Mouse (Mus musculus) bone marrow, adult 2 months (tissue): ENCODE data around the gene Slc25a5. TPM values are rescaled to one million over a fixed set of nuclear protein-coding genes. Genes with fewer than 3 reads are reported as not detected.

ENCODE experiments used
- H3K27ac ChIP-seq: fragments of 200-500 bp; 2 replicates; pipeline ENCODE4 v1.5.1; 2012; ENCODE audit warnings: low read depth, mild to moderate bottlenecking, control low read depth, inconsistent platforms, low read length; ENCODE audit not compliant: control insufficient read depth, poor library complexity, insufficient read depth
- H3K4me1 ChIP-seq: fragments of 200-500 bp; 2 replicates; pipeline ENCODE4 v1.6.1; 2011; ENCODE audit warnings: low read length; ENCODE audit not compliant: control insufficient read depth, insufficient read depth
- H3K4me3 ChIP-seq: fragments of 200-500 bp; replicated peaks from 2 replicates; pipeline ENCODE3; 2011; ENCODE audit warnings: mild to moderate bottlenecking, low read depth, low read length, control low read depth; ENCODE audit not compliant: control insufficient read depth
- CTCF ChIP-seq: fragments of 200-500 bp; IDR thresholded peaks from 2 replicates; pipeline ENCODE4 v1.5.1; 2011; ENCODE audit warnings: low read length, control low read depth; ENCODE audit not compliant: control insufficient read depth, insufficient read depth
- POLR2A ChIP-seq: fragments of 200-500 bp; IDR thresholded peaks from 2 replicates; pipeline ENCODE4 v1.6.1; 2011; ENCODE audit warnings: low read depth, mild to moderate bottlenecking, control low read depth, low read length, borderline replicate concordance; ENCODE audit not compliant: control insufficient read depth
- WGBS: fragments of 180-500 bp; shearing (Covaris S2); methylation state at CpG from one replicate; pipeline ENCODE4 v1.1.7; 2018; 5-methylcytosine and 5-hydroxymethylcytosine counted together
- polyA plus RNA-seq: library from polyadenylated mRNA; stranded (reverse); fragments of >200 nt; gene quantifications from 2 replicates; pipeline ENCODE4 v1.2.4, GENCODE M21; 2011; ENCODE audit warnings: low replicate concordance; ENCODE audit not compliant: missing spikeins, insufficient read depth, insufficient read length

Slc25a5 gene
- polyA plus RNA-seq, 1 experiment: 183 TPM

DNA sequence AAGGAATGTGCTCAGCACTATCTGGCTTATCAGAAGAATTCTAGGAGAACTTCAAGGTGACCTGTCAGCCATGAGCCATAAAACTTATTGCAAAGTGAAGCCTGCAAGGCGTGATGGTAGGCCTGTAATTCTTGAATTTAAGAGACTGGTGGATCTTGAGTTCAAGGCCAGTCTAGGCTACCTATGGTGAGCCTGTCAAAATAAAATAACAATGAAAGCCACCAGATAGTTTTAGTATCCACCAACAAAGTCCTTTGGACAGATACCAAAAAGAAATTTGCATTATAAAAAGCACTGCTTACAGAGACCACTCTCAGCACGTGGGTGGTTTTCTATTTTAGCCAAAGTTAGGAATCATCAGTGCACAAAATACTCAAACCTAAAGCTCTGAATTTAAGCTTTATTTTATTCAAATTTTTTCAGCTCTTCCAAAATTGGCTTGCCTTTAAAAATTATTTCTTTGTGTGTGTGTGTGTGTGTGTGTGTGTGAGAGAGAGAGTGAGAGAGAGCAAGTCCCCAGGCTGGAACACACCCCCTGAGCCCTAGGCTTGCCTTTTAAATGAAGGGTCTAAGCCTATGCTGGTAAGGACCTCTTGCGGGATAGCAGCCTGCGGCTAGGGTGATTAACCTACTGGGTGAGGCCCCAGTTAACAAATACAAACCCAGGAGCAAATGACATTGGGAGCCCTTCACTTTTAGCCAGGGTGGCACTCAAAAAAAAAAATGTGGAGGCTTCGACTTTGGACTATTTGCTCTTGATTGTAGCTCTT is 10.2 kb downstream of the Slc25a5 start:
- no peaks in the 10 kb centered on the region; the same call in 1 of the 2 replicates for H3K4me1 ChIP-seq
- no peak for TF ChIP-seq CTCF
- TF ChIP-seq POLR2A: no peak
- 82% methylated on average over 5 of the region's 5 CpGs for WGBS

DNA sequence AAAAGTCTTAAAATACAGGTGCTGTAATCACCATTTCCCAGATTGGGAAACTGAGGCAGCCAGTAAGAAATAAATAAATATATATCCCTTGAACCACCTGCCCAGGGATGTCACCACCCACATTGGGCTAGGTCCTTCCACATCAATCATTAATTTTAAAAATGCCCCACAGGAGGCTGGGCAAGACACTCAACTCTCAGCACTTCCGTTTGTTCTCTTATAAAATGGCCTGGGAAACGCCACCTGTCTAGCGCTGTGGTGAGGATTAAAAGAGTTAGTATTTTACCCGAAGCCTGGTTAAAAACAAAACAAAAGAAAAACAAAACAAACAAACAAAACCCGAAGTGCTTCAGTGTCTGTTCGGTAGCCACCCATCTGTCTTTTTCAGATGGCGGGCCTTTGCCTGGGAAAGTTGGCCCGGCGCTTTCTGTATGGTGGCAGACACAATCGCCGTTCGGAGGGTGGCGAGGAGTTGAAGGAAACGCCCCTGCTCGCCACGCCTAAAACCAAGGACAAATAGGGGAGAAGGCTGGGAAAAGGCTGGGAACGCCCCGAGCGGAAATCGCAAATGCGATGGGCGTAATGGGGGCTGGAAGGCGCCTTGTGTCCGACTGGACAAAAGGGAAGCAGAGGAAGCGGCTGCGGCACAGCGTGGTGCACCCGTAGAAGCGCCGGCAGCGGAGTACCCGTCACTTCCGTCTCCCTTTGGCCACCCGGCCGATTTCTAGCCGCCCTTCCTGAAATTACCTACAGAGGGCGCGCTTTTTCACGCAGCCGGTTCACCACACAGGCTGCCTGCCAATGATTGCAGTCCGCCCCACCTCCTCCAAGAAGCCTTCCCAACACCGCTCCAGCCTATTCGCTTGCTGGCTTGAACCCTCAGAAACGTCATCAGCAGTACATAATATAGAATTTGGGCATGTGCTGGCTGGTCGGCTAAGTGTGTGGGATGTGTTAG is 12.2 kb downstream of the Slc25a5 start:
- H3K27ac ChIP-seq: peak overlapping the region; percentile 85
- H3K4me1 ChIP-seq: no peaks in the 10 kb centered on the region; the same call in 1 of the 2 replicates
- TF ChIP-seq POLR2A (peak; percentile 69; the same call in 1 of the 2 replicates), CTCF (peak; percentile 69)
- WGBS: 11% methylated on average over 37 of the region's 45 CpGs
- peak overlapping the region; percentile 63 for H3K4me3 ChIP-seq

More for the DNA sequence above, 10.2 kb downstream of the Slc25a5 start:
- H3K27ac ChIP-seq: no peak overlapping the region
- no peak overlapping the region for H3K4me3 ChIP-seq

DNA sequence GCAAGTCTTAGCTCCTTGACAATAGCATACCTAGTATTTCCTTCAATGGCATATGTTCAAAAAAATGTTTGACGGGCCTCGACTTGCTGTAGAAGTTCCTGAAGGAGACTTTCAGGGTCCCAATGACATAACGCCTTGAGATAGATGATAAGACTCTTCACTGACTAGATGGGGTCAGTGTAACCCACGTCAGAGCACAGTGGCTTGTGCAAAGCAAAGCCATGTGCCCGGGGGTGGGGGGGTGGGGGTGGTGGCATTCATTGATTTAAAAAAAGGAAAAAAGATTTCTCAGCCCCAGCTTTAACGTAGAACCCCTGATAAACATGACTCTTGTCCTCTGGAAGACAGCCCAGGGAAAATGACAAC is 12.8 kb downstream of the Slc25a5 start:
- Histone ChIP-seq H3K4me1 (no peaks in the 10 kb centered on the region), H3K4me3 (peak overlapping the region; percentile 63), H3K27ac (no peak overlapping the region)
- TF ChIP-seq CTCF (no peak), POLR2A (no peak)
- 40% methylated on average over 6 of the region's 6 CpGs for WGBS

DNA sequence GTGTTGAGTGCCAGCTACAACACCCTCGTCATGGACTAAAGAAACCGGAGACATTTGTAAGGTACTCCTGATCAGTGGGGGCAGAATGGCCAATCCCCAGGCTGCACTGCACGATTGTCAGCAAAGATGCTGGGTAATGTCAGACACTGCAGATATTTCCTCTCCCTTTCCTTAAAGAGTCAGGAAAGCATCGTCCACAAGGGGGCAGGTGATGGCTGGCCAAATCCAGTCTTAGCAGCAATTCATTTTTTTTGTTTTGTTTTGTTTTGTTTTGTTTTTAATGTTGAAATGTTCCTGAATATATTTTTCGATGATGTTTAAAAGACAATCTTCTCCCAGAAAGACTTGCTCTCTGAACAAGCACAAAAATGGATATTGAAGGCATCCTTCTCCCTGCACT is 15.9 kb downstream of the Slc25a5 start:
- no peak for TF ChIP-seq POLR2A
- TF ChIP-seq CTCF: 0 out of 2 replicates have a peak, but pooled peaks have one; percentile 6
- Histone ChIP-seq H3K27ac (no peak overlapping the region), H3K4me3 (no peak overlapping the region), H3K4me1 (no peaks in the 10 kb centered on the region)
- WGBS: 36% methylated on average over 5 of the region's 5 CpGs

DNA sequence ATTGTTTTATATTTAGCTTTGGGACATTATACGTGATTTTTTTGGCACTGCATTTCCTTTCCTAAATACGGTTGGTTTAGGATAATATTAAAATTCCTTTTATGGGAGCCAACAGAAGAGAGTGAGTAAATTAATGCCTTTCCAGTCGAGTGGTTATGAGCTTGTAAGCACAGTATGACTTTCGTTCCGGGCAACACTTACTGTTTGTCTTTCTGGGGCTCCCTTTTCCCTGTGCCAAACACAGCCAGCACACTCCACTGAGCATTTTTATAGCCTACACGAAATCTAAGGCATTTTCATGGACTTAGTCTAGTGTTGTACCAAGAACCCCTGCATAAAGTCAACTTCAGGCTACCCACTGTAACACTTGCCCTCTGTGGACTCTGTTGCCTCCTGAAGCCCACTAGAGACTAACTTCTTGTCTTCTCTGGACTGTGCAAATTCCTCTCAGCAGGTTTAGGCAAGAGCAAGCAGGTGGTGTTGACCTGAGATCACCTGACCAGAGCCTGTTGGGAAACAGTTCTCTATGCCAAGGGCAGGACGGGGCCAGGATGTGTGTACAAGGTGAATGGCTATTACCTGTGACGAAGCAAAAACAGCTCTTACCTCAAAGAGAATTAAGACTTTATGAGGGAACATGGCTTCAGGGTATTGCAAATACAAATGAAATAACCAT is 18.8 kb downstream of the Slc25a5 start:
- H3K27ac ChIP-seq: no peak overlapping the region
- H3K4me1 ChIP-seq: no peaks in the 10 kb centered on the region
- no peak for TF ChIP-seq CTCF
- TF ChIP-seq POLR2A: no peak
- WGBS: 78% methylated on average over 8 of the region's 8 CpGs
- no peak overlapping the region for H3K4me3 ChIP-seq

DNA sequence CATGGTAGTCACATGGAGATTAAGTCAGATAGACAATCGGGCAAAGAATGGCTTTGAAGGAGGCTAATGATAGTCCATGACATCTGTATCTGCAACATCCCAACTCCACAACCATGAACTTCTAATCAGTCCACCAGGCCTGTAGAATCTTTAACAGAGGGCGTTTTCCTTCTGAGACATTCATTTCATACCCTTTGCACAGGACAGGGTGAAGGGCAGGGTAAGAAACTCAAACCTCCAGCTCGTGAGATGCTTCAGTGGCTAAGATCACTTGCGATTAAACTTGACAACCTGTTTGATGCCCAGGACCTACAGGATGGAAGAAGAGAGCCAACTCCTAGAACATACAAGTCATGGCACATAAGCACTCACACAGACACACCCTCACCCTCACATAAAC is 19.6 kb downstream of the Slc25a5 start:
- 79% methylated on average over 4 of the region's 4 CpGs for WGBS
- H3K4me3 ChIP-seq: no peak overlapping the region
- no peaks in the 10 kb centered on the region for H3K4me1 ChIP-seq
- no peak overlapping the region for H3K27ac ChIP-seq
- TF ChIP-seq POLR2A (no peak), CTCF (no peak)

DNA sequence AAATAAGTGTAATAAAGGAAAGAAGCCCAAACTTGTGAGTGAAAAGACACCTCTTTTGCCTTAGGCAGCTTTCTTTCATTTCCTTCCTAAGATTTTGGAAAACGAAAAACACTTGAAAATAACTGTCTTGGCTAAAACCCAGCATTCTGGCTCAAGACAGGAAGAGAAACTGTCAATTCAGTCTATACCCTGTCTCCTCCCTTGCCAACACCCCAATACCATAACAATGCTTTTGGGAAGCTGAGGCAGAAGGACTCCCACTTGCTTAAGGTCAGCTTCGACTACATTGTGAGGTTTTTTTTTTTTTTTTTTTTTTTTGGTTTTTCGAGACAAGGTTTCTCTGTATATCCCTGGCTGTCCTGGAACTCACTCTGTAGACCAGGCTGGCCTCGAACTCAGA is 20.0 kb downstream of the Slc25a5 start:
- TF ChIP-seq CTCF (no peak), POLR2A (no peak)
- Histone ChIP-seq H3K4me3 (no peak overlapping the region), H3K27ac (no peak overlapping the region), H3K4me1 (no peaks in the 10 kb centered on the region)
- 58% methylated on average over 4 of the region's 4 CpGs for WGBS
